Mouse (Mus musculus) G1E (cell line): ENCODE measurements around the gene Cox6b1.

ENCODE experiments used
- CTCF ChIP-seq: IDR thresholded peaks from 2 replicates; pipeline ENCODE4 v1.5.1; 2012; ENCODE audit warnings: low read depth, low read length, inconsistent platforms, mixed read lengths
- GATA1 ChIP-seq: IDR thresholded peaks from 2 replicates; pipeline ENCODE4 v1.6.1; 2012; ENCODE audit warnings: borderline replicate concordance, low read length, inconsistent platforms, mixed read lengths

- no peak for TF ChIP-seq CTCF
- no peak for TF ChIP-seq GATA1
These were observed 17.5 kb downstream of the Cox6b1 start for GRCm38 (mm10) chr7:30608476-30608875.
